Mouse (Mus musculus): ENCODE measurements around the gene Proca1. TPM values are rescaled to one million over a fixed set of nuclear protein-coding genes. Genes with fewer than 3 reads are reported as not detected.

The Proca1 gene
- total RNA-seq, 2 experiments from 2014 or later = 5.1 to 6.7 TPM

Small RNAs within 50 kb of the gene (microRNA-seq; reads per million reads assigned to microRNA genes)
- gene Mir7653 = 1.3 to 3.7 reads per million in 2 experiments

Other genes with a start within 250 kb of the Proca1 start
- 10 to 100 TPM; 45.5 to 48.3 TPM for gene Phf12, start 210.6 kb upstream of the Proca1 start, total RNA-seq (2021)
- gene Dhrs13, start 161.1 kb upstream of the Proca1 start, total RNA-seq (2021) = 10 to 100 TPM; 14.8 to 16.4 TPM
- gene Flot2, start 155.5 kb upstream of the Proca1 start, total RNA-seq (2021) = 100 to 1,000 TPM; 118 to 121 TPM
- 10 to 100 TPM; 18.9 to 19.5 TPM for gene Eral1, start 113.0 kb upstream of the Proca1 start, total RNA-seq (2021)
- gene Fam222b, start 98.7 kb upstream of the Proca1 start, total RNA-seq (2021) = 10 to 100 TPM; 28.8 to 29.9 TPM
- 10 to 100 TPM; 20.7 to 23.3 TPM for gene Traf4, start 27.8 kb upstream of the Proca1 start, total RNA-seq (2021)
- 1 to 10 TPM; 3.3 to 3.5 TPM for gene Nek8, start 16.7 kb upstream of the Proca1 start, total RNA-seq (2021)
- 10 to 100 TPM; 27.4 to 29.6 TPM for gene Tlcd1, start 16.7 kb upstream of the Proca1 start, total RNA-seq (2021)
- gene Rpl23a, start 9.8 kb upstream of the Proca1 start, total RNA-seq (2021) = 100 to 1,000 TPM; 643 to 660 TPM
- 10 to 100 TPM; 32.6 to 34.5 TPM for gene Rab34, start 5.0 kb upstream of the Proca1 start, total RNA-seq (2021)
- gene Sdf2, start 52.4 kb downstream of the Proca1 start, total RNA-seq (2021) = 10 to 100 TPM; 67.7 to 70.3 TPM
- gene Supt6, start 52.6 kb downstream of the Proca1 start, total RNA-seq (2021) = 10 to 100 TPM; 89.6 to 96.1 TPM
- gene 2610507B11Rik, start 68.4 kb downstream of the Proca1 start, total RNA-seq (2021) = 100 to 1,000 TPM; 171 to 187 TPM
- 1 to 10 TPM; 6.4 to 9.3 TPM for gene BC030499, start 97.4 kb downstream of the Proca1 start, total RNA-seq (2021)
- 1 to 10 TPM; 5.0 to 8.4 TPM for gene Spag5, start 108.1 kb downstream of the Proca1 start, total RNA-seq (2021)
- 100 to 1,000 TPM; 532 to 560 TPM for gene Aldoc, start 129.6 kb downstream of the Proca1 start, total RNA-seq (2021)
- 10 to 100 TPM; 81.1 to 81.3 TPM for gene Pigs, start 135.0 kb downstream of the Proca1 start, total RNA-seq (2021)
- 10 to 100 TPM; 28.2 to 30.6 TPM for gene Unc119, start 150.1 kb downstream of the Proca1 start, total RNA-seq (2021)
- not detected for gene Foxn1, start 193.2 kb downstream of the Proca1 start, total RNA-seq (2021)
- not detected for gene Slc13a2, start 228.8 kb downstream of the Proca1 start, total RNA-seq (2021)

Measured in left cerebral cortex, postnatal 14 days (tissue).